Mouse (Mus musculus) urinary bladder, postnatal 25 days (tissue): ENCODE data around the gene Ralgapa1.
A peak's percentile ranks its signal among the peaks of the same experiment; 100 is the strongest.
"Not testable (repeated sequence)": the region's sequence is repeated elsewhere in the genome, so short reads cannot be mapped to it uniquely, and the experiment has no call there.

ENCODE experiments used
- DNase-seq: peaks from one replicate; pipeline ENCODE4 v3.0.0; 2022; ENCODE audit warnings: low spot score

Ralgapa1 gene

GRCm38 (mm10) chr12:55800144-55800543 is 20.8 kb downstream of the Ralgapa1 start:
- DNase-seq = no peak

GRCm38 (mm10) chr12:55798745-55799144 is 22.2 kb downstream of the Ralgapa1 start:
- no peak for DNase-seq

- DNase-seq = no peak
Measured at GRCm38 (mm10) chr12:55797103-55797502, 23.9 kb downstream of the Ralgapa1 start.

- DNase-seq = not testable (repeated sequence)
Measured at GRCm38 (mm10) chr12:55794485-55794884, 26.5 kb downstream of the Ralgapa1 start.

GRCm38 (mm10) chr12:55785252-55785651 is 35.7 kb downstream of the Ralgapa1 start:
- no peak for DNase-seq

- DNase-seq = no peak
Measured at GRCm38 (mm10) chr12:55782662-55783061, 38.3 kb downstream of the Ralgapa1 start.

- peak; percentile 26 for DNase-seq
Measured at GRCm38 (mm10) chr12:55778301-55778700, 42.7 kb downstream of the Ralgapa1 start.

GRCm38 (mm10) chr12:55777356-55777755 is 43.6 kb downstream of the Ralgapa1 start:
- no peak for DNase-seq

- no peak for DNase-seq
Measured at GRCm38 (mm10) chr12:55774316-55774715, 46.7 kb downstream of the Ralgapa1 start.

GRCm38 (mm10) chr12:55720319-55720718 is 100.6 kb downstream of the Ralgapa1 start:
- no peak for DNase-seq

- no peak for DNase-seq
Measured at GRCm38 (mm10) chr12:55705881-55706280, 115.1 kb downstream of the Ralgapa1 start.

- no peak for DNase-seq
Measured at GRCm38 (mm10) chr12:55666699-55667098, 154.3 kb downstream of the Ralgapa1 start.

- DNase-seq = not testable (repeated sequence)
Measured at GRCm38 (mm10) chr12:55663194-55663593, 157.8 kb downstream of the Ralgapa1 start.

GRCm38 (mm10) chr12:55648011-55648525 is 172.9 kb downstream of the Ralgapa1 start:
- no peak for DNase-seq

GRCm38 (mm10) chr12:55626711-55627110 is 194.3 kb downstream of the Ralgapa1 start:
- DNase-seq = no peak

GRCm38 (mm10) chr12:55623254-55623653 is 197.7 kb downstream of the Ralgapa1 start:
- no peak for DNase-seq

GRCm38 (mm10) chr12:55622615-55623245 is 198.2 kb downstream of the Ralgapa1 start:
- no peak for DNase-seq

- no peak for DNase-seq
Measured at GRCm38 (mm10) chr12:55620321-55620720, 200.6 kb downstream of the Ralgapa1 start.

GRCm38 (mm10) chr12:55610812-55611211 is 210.2 kb downstream of the Ralgapa1 start:
- no peak for DNase-seq

GRCm38 (mm10) chr12:55607902-55608301 is 213.1 kb downstream of the Ralgapa1 start:
- no peak for DNase-seq

GRCm38 (mm10) chr12:55604411-55604810 is 216.6 kb downstream of the Ralgapa1 start:
- DNase-seq = no peak

GRCm38 (mm10) chr12:55600503-55600994 is 220.4 kb downstream of the Ralgapa1 start:
- no peak for DNase-seq

- peak; percentile 55 for DNase-seq
Measured at GRCm38 (mm10) chr12:55599639-55600502, 221.1 kb downstream of the Ralgapa1 start.
